Mouse (Mus musculus): ENCODE measurements at regions not wholly inside any gene's neighbourhood (a gene's known extent, or its start where the extent isn't known, plus 50 kb on each side); places are given as distances from the start of the nearest gene placed in this dataset.

- TF ChIP-seq CTCF (IDR thresholded peaks at IDR 0.05; ENCODE audit: low read depth, low read length) (no peak), POLR2A (IDR thresholded peaks at IDR 0.05; ENCODE audit: borderline replicate concordance, low read depth, low read length) (no peak)
Observed at GRCm38 (mm10) chr9:46774821-46775220, 223.7 kb upstream of the Gm4791 start.

Measured in bone marrow macrophage, adult 2 months (primary cell).